ENCODE assay signal across 8 mouse cellular contexts in genomic region chrX:77509776-77510175, GRCm38 (mm10). TPM values are rescaled to one million over a fixed set of nuclear protein-coding genes. Genes with fewer than 3 reads are reported as not detected.
DNase-seq lines count a peak whose midpoint lies in the region; ATAC-seq and TF ChIP-seq lines count a peak whose summit lies in the region.

No protein-coding gene starts in this region.

- no peak for TF ChIP-seq CTCF in MEL (IDR thresholded peaks at IDR 0.05 in 2 of 3, conservative IDR thresholded peaks at IDR 0.05 in 1 of 3; ENCODE audit: control insufficient read depth in 1 of 3, insufficient read depth in 1 of 3, low read depth in 2 of 3, low read length in 3 of 3, poor library complexity in 1 of 3, severe bottlenecking in 1 of 3)

- H3K4me3 ChIP-seq in MEL (ENCODE audit: control insufficient read depth in 1 of 2, insufficient read depth in 1 of 2, low read depth in 2 of 2, low read length in 2 of 2) = peak overlapping the region; percentile 67 to 83
- peak overlapping the region; percentile 67 for H3K4me3 ChIP-seq in hindbrain, embryonic 15.5 days
- peak overlapping the region; percentile 61 for H3K4me3 ChIP-seq in limb, embryonic 15.5 days
- peak overlapping the region; percentile 63; the same call in 1 of the 2 replicates for H3K4me3 ChIP-seq in neural tube, embryonic 12.5 days

- no peaks in the 10 kb centered on the region for H3K9me3 ChIP-seq in MEL (replicated peaks; ENCODE audit: insufficient read depth, low read length)
- H3K9me3 ChIP-seq in hindbrain, embryonic 15.5 days = no peaks in the 10 kb centered on the region
- no peaks in the 10 kb centered on the region for H3K9me3 ChIP-seq in limb, embryonic 15.5 days
- H3K9me3 ChIP-seq in neural tube, embryonic 12.5 days = no peaks in the 10 kb centered on the region

- H3K9ac ChIP-seq in MEL (ENCODE audit: control insufficient read depth, low read depth, low read length, poor library complexity, severe bottlenecking) = peak overlapping the region; percentile 95
- H3K9ac ChIP-seq in hindbrain, embryonic 15.5 days = peak overlapping the region; percentile 73
- H3K9ac ChIP-seq in limb, embryonic 15.5 days = no peak overlapping the region
- 0 out of 2 replicates have a peak overlapping the region, but pooled peaks have one; percentile 79 for H3K9ac ChIP-seq in neural tube, embryonic 12.5 days

- WGBS in hindbrain, embryonic 15.5 days = 30% methylated on average over 10 of the region's 10 CpGs
- WGBS in limb, embryonic 15.5 days = 15% methylated on average over 10 of the region's 10 CpGs
- 19% methylated on average over 10 of the region's 10 CpGs for WGBS in neural tube, embryonic 12.5 days

- peak; percentile 7 for DNase-seq in gastrocnemius, adult 18-20 months (ENCODE audit: low spot score)
- DNase-seq in gastrocnemius, postnatal 36 days = no peak
- DNase-seq in MEL (ENCODE audit: low read depth, low spot score) = peak; percentile 78
- DNase-seq in embryo, embryonic 11 days = peak; percentile 40
- DNase-seq in thymus, postnatal 36 days = peak; percentile 42 to 53

- ATAC-seq in hindbrain, embryonic 15.5 days (ENCODE audit: low FRiP score, low read depth) = peak; percentile 32; the same call in 1 of the 2 replicates
- no peak for ATAC-seq in limb, embryonic 15.5 days (ENCODE audit: insufficient number of reproducible peaks, low FRiP score, low TSS enrichment, low read depth)
- ATAC-seq in neural tube, embryonic 12.5 days (ENCODE audit: low FRiP score, low read depth) = peak; percentile 30

- 0 out of 4 replicates have a peak, but pooled peaks of 1 of the 2 experiments have one; percentile 10 for TF ChIP-seq EP300 in MEL (IDR thresholded peaks at IDR 0.05; ENCODE audit: low read depth in 1 of 2, low read length in 2 of 2)

- TF ChIP-seq RAD21 in MEL (IDR thresholded peaks at IDR 0.05; ENCODE audit: low read depth, low read length) = no peak

- peak in 1 of 2 experiments; percentile 8; a peak in 1 of 4 replicates for TF ChIP-seq POLR2A in MEL (IDR thresholded peaks at IDR 0.05; ENCODE audit: control insufficient read depth in 1 of 2, insufficient read depth in 1 of 2, low read depth in 1 of 2, low read length in 2 of 2, poor library complexity in 1 of 2)

- H3K4me1 ChIP-seq in MEL (ENCODE audit: control insufficient read depth in 1 of 2, insufficient read depth in 2 of 2, low read length in 2 of 2) = no peaks in the 10 kb centered on the region; a peak in 1 of 4 replicates
- H3K4me1 ChIP-seq in hindbrain, embryonic 15.5 days (replicated peaks) = peaks cover 7% of the 10 kb centered on the region; the same call in 1 of the 2 replicates
- peaks cover 13% of the 10 kb centered on the region for H3K4me1 ChIP-seq in limb, embryonic 15.5 days
- no peaks in the 10 kb centered on the region for H3K4me1 ChIP-seq in neural tube, embryonic 12.5 days

- no peaks in the 10 kb centered on the region for H3K27me3 ChIP-seq in MEL (ENCODE audit: control insufficient read depth in 1 of 2, insufficient read depth in 2 of 2, low read length in 2 of 2)
- H3K27me3 ChIP-seq in hindbrain, embryonic 15.5 days = no peaks in the 10 kb centered on the region
- H3K27me3 ChIP-seq in limb, embryonic 15.5 days = no peaks in the 10 kb centered on the region
- no peaks in the 10 kb centered on the region for H3K27me3 ChIP-seq in neural tube, embryonic 12.5 days (replicated peaks)

- H3K27ac ChIP-seq in MEL (ENCODE audit: control insufficient read depth, low read depth, low read length) = peak overlapping the region; percentile 99
- peak overlapping the region; percentile 95 for H3K27ac ChIP-seq in hindbrain, embryonic 15.5 days (replicated peaks)
- H3K27ac ChIP-seq in limb, embryonic 15.5 days = peak overlapping the region; percentile 96
- H3K27ac ChIP-seq in neural tube, embryonic 12.5 days = peak overlapping the region; percentile 91

- H3K79me2 ChIP-seq in MEL (ENCODE audit: control insufficient read depth, insufficient read depth, low read length, poor library complexity) = peaks cover 37% of the 10 kb centered on the region

- intact Hi-C loops in gastrocnemius, postnatal 36 days (cut with DNase I) = loop anchor here (2.0 to 5.0 kb wide), 2 partner anchors 75 to 128 kb away; no protein-coding TSS in a partner anchor

- H3K36me3 ChIP-seq in MEL (ENCODE audit: control insufficient read depth in 1 of 2, insufficient read depth in 2 of 2, low read length in 2 of 2) = peaks cover 0 to 9% of the 10 kb centered on the region in 2 experiments; a peak in 2 of 4 replicates
- H3K36me3 ChIP-seq in hindbrain, embryonic 15.5 days = no peaks in the 10 kb centered on the region
- H3K36me3 ChIP-seq in limb, embryonic 15.5 days = no peaks in the 10 kb centered on the region
- H3K36me3 ChIP-seq in neural tube, embryonic 12.5 days = no peaks in the 10 kb centered on the region

- H3K4me2 ChIP-seq in hindbrain, embryonic 15.5 days = peak overlapping the region; percentile 60
- H3K4me2 ChIP-seq in limb, embryonic 15.5 days = peak overlapping the region; percentile 50
- H3K4me2 ChIP-seq in neural tube, embryonic 12.5 days (replicated peaks) = peak overlapping the region; percentile 59

TF ChIP-seq in MEL, 35 proteins besides CTCF, POLR2A, EP300 and RAD21:
- TF ChIP-seq SIN3A (IDR thresholded peaks at IDR 0.05; ENCODE audit: low read length) (no peak), UBTF (IDR thresholded peaks at IDR 0.05; ENCODE audit: borderline replicate concordance, insufficient read depth, low read depth, low read length) (no peak), E2F4 (IDR thresholded peaks at IDR 0.05; ENCODE audit: borderline replicate concordance, low read depth, low read length) (no peak), TBP (IDR thresholded peaks at IDR 0.05; ENCODE audit: low read depth, low read length) (0 out of 2 replicates have a peak, but pooled peaks have one; percentile 42), ETS1 (IDR thresholded peaks at IDR 0.05; ENCODE audit: low read depth, low read length) (peak; percentile 62), RCOR1 (IDR thresholded peaks at IDR 0.05; ENCODE audit: low read depth, low read length) (0 out of 2 replicates have a peak, but pooled peaks have one; percentile 13)

RNA-seq across cellular contexts. Expression of gene Tbl1x, which starts 1.0 kb away (rescaled TPM):
- 10 to 100 TPM; 10.3 to 12.8 TPM for total RNA-seq in gastrocnemius, adult 18-20 months (2021)
- total RNA-seq in gastrocnemius, postnatal 36 days (2021) = 1 to 10 TPM; 8.3 to 9.1 TPM
- 17.1 and 23.0 TPM in 2 replicates for total RNA-seq in MEL (2012; rRNA removed)
- polyA plus RNA-seq in MEL (2012; ENCODE audit: insufficient read depth in 1 of 2, insufficient read length in 2 of 2, low read depth in 1 of 2, low replicate concordance in 2 of 2, missing spikeins in 1 of 2) = 10 to 100 TPM; 27.6 to 42.5 TPM
- 43.4 and 45.5 TPM in 2 replicates for polyA plus RNA-seq in hindbrain, embryonic 15.5 days (2015; fragmentation: Nextera tagmentation; extraction: Ambion mirVana)
- 63.5 and 67.1 TPM in 2 replicates for polyA plus RNA-seq in limb, embryonic 15.5 days (2015; fragmentation: Nextera tagmentation; extraction: Ambion mirVana)
- 54.5 and 56.2 TPM in 2 replicates for polyA plus RNA-seq in neural tube, embryonic 12.5 days (2016; fragmentation: Nextera tagmentation; extraction: Ambion mirVana)

Comparison
In these comparisons a context has a peak if more than half of its experiments do, and no peak if none do; other contexts are left out.
1. DNase-seq: peak in gastrocnemius, adult 18-20 months (single experiment), MEL (single experiment), embryo, embryonic 11 days (single experiment) and thymus, postnatal 36 days (2 of 2); none in gastrocnemius, postnatal 36 days (0 of 2).
2. Peak in every context shown above with its lines, with median percentiles within 50 percentile points of each other: H3K27ac ChIP-seq, H3K4me3 ChIP-seq and H3K4me2 ChIP-seq.